Mouse (Mus musculus) cerebellum, adult 2 months (tissue): ENCODE measurements at regions not wholly inside any gene's neighbourhood (a gene's known extent, or its start where the extent isn't known, plus 50 kb on each side); places are given as distances from the start of the nearest gene placed in this dataset.

Source experiments
- DNase-seq, 2 experiments: peaks; one replicate each; pipeline ENCODE4 v3.0.0; 2021
- H3K27ac ChIP-seq: fragments of 200-500 bp; 2 replicates; pipeline ENCODE4 v1.5.1; 2012; ENCODE audit warnings: low read length, control low read depth, inconsistent platforms; ENCODE audit not compliant: insufficient read depth
- H3K27me3 ChIP-seq: fragments of 200-500 bp; 2 replicates; pipeline ENCODE4 v1.6.1; 2012; ENCODE audit warnings: inconsistent platforms, mild to moderate bottlenecking, low read length, moderate library complexity; ENCODE audit not compliant: control insufficient read depth, insufficient read depth
- H3K4me1 ChIP-seq: fragments of 200-500 bp; 2 replicates; pipeline ENCODE4 v1.6.1; 2011; ENCODE audit warnings: low read length; ENCODE audit not compliant: control insufficient read depth, insufficient read depth
- H3K4me3 ChIP-seq: fragments of 200-500 bp; replicated peaks from 2 replicates; pipeline ENCODE3; 2011; ENCODE audit warnings: mild to moderate bottlenecking, low read depth, low read length, control low read depth; ENCODE audit not compliant: insufficient read depth
- CTCF ChIP-seq: fragments of 200-500 bp; IDR thresholded peaks from 2 replicates; pipeline ENCODE4 v1.5.1; 2011; ENCODE audit warnings: low read depth, mild to moderate bottlenecking, control low read depth, low read length, moderate library complexity, borderline replicate concordance; ENCODE audit not compliant: insufficient read depth
- POLR2A ChIP-seq: fragments of 200-500 bp; IDR thresholded peaks from 2 replicates; pipeline ENCODE4 v1.6.1; 2011; ENCODE audit warnings: low read length, control low read depth, borderline replicate concordance; ENCODE audit not compliant: insufficient read depth
- WGBS: fragments of 180-500 bp; shearing (Covaris S2); methylation state at CpG from one replicate; pipeline ENCODE4 v1.1.7; 2018; 5-methylcytosine and 5-hydroxymethylcytosine counted together

DNA sequence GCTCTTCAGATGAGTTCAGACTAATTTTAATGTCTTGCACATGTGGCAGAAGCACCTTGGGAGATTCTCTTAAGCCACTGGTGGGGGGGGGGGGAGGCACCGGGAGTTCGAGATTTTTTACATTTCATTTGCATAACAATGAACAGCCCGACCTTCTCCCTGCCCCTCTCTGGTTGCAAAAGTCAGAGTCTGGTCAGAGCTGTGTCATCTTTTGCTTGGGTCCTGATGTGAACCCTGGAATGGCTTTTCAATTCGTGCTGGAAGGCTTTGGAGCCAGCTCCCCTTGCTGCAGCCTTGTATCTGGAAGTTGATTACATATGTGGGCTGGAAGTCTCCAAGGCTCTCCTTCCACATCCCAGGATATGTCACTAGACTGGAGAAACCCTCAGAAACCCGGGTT is 365.7 kb upstream of the Tbx3 start:
- DNase-seq = no peak
- H3K27me3 ChIP-seq = no peaks in the 10 kb centered on the region
- no peak overlapping the region for H3K4me3 ChIP-seq
- H3K4me1 ChIP-seq = no peaks in the 10 kb centered on the region
- TF ChIP-seq CTCF = no peak
- TF ChIP-seq POLR2A = no peak
- no peak overlapping the region for H3K27ac ChIP-seq
- 15% methylated on average over 5 of the region's 5 CpGs for WGBS

DNA sequence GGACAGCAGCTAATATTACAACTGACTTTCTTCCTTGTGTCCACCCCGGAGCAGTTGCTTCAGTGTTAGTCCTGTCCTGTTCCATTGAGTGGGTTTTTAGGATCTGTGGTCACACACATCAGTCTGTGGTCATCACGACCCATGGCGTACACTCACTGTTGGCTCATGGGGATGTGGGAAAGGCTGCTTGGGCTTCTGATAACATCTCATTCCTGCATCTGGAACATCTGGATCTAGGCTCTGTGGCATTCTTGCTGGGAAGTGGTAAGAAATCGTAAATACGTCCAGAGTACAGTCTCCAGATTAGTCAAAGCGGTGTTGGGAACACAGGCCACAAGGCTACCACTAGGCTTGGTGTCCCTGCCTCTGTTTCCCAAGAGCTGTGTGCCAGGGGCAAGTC is 362.7 kb upstream of the Tbx3 start:
- Histone ChIP-seq H3K4me3 (no peak overlapping the region), H3K4me1 (no peaks in the 10 kb centered on the region), H3K27me3 (no peaks in the 10 kb centered on the region), H3K27ac (no peak overlapping the region)
- 95% methylated on average over 6 of the region's 6 CpGs for WGBS
- DNase-seq = no peak
- TF ChIP-seq CTCF (no peak), POLR2A (no peak)

DNA sequence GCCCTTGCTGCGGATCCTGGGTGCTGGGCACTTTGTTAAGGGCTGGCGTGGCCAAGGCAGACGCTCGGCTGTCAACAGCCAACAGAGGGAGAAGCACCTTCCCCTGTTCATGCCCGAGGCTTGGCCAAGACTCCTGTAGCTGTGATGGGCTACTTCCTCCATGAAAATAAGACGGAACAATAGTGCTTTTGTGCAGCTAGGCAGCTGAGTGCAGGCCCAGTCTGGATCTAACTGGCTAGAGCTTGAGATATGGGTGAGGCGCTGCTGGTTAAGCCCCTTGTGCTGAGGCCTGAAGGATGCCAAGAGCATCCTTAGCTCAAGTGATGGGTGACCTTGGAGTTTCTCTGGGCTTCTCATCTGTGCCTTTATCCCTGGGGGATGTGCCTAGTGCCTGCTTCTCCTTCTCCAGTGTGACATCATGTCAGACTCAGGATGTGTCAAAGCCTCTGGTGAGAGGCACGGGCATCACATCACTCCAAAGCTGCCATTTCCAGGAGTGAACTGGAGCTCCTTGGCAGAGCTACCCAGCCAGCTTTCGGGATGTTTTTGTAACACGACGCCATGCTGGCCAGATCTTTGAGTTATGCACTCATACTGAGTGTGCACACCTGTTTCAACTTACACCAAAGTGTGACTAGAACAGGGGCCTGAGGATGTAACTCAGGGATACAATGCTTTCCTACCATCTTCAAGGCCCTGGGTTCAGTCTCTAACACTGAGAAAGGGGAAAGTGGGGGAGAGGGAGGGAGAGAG is 360.1 kb upstream of the Tbx3 start:
- Histone ChIP-seq H3K27ac (no peak overlapping the region), H3K4me1 (no peaks in the 10 kb centered on the region), H3K27me3 (no peaks in the 10 kb centered on the region), H3K4me3 (no peak overlapping the region)
- DNase-seq = no peak
- no peak for TF ChIP-seq CTCF
- TF ChIP-seq POLR2A = no peak
- WGBS = 39% methylated on average over 11 of the region's 11 CpGs

DNA sequence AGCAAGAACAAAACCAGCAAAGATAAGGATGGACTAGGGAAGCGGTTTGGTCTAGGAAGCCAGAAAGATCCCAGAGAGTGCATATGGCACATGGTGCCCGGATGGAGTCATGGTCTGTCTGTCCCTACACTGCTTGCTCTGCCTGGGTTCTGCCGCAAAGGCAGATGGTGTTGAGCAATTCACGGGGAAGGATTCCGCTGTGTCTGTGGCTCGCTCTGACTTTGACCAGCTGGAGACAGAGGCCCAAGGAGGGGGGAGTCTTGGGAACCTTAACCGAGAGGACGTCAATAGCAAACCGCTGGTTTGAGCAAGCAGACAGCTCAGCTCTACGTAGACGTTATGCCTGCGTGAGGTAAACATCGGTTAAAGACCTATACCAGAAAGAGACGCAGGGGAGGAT is 357.7 kb upstream of the Tbx3 start:
- H3K4me1 ChIP-seq = no peaks in the 10 kb centered on the region
- WGBS = 51% methylated on average over 14 of the region's 14 CpGs

DNA sequence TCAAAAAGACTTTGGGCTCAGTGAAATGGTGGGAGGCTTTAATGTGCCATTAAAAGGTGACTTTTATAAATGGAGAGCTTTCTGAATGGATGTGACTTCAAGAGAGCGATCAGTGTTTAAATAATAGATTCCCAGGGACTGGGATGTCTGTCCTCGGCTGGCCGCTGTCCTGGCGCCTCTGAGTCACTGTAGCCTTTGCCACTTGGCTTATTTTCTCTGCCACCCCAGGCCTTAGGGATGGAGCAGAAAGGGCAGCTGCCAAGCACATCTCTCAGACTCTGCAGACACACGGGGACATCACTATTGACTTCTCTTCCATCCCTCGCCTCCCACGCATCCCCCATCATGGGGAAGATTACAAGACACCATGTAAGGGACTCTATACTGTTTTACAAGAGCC is 355.3 kb upstream of the Tbx3 start:
- no peak overlapping the region for H3K27ac ChIP-seq
- WGBS = 78% methylated on average over 7 of the region's 7 CpGs
- H3K4me1 ChIP-seq = no peaks in the 10 kb centered on the region
- TF ChIP-seq POLR2A (no peak), CTCF (no peak)
- no peak overlapping the region for H3K4me3 ChIP-seq
- H3K27me3 ChIP-seq = no peaks in the 10 kb centered on the region
- DNase-seq = no peak

More for the DNA sequence above, 357.7 kb upstream of the Tbx3 start:
- Histone ChIP-seq H3K4me3 (no peak overlapping the region), H3K27ac (no peak overlapping the region), H3K27me3 (no peaks in the 10 kb centered on the region)
- TF ChIP-seq POLR2A (no peak), CTCF (no peak)
- DNase-seq = no peak

DNA sequence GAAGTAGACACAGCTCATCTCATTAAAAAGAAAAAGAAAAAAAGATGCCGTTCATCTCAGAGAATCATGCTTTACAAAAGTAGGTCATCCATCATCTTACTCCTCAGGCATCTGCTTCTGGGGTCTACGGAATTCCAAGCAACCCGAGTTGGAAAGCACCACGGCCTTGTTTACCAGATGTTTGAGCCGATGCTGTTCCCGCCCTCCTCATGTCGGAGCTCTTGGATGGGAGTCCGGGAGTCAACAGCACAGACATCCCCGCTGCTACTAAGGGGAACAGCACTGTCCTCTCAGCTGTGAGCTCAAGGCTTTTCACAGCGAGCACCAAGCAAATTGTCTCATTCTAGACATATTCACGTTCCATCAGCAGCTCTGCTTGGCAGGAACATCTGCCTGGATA is 352.9 kb upstream of the Tbx3 start:
- no peaks in the 10 kb centered on the region; the same call in 1 of the 2 replicates for H3K27me3 ChIP-seq
- H3K4me1 ChIP-seq = no peaks in the 10 kb centered on the region
- TF ChIP-seq POLR2A (no peak), CTCF (no peak)
- H3K27ac ChIP-seq = no peak overlapping the region
- DNase-seq = no peak
- no peak overlapping the region for H3K4me3 ChIP-seq
- 76% methylated on average over 11 of the region's 11 CpGs for WGBS

DNA sequence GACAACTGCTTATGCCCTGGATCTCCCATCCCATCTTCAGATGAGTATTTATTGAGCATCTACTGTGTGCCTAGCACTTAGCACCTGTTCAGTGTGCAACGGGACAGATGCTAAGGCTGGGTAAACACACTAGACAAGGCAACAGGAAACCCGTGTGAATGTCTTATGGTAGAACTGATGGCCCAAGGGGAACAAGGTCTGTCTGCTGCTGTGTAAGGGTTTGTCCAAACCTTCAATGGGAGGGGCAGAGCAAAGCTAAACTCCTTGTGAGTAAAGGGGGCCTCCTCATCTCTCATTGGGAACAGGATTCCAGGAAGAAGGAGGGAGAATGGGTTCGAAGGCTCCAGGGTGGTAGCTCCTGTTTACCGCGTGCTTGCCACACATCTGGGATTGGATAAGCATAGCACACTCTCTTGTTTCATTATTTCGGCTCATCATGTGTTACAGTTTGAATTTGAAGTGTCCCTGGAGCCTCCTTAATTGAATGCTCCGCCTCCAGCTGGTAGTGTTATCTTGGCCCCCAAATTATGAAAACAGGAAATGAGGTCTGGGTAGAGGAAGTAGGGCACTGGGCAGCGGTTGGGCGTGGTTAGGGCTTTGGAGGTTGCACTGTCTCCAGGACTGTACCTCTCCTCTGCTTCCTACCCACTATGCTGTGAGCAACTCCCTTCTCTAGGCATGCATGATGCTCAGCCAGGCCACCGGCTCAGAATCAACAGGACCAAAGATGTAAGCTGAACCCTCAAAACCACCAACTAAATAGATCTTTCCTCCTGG is 348.9 kb upstream of the Tbx3 start:
- WGBS = 77% methylated on average over 10 of the region's 10 CpGs
- TF ChIP-seq POLR2A (no peak), CTCF (no peak)
- no peak overlapping the region for H3K4me3 ChIP-seq
- no peaks in the 10 kb centered on the region; the same call in 1 of the 2 replicates for H3K4me1 ChIP-seq
- no peak for DNase-seq
- no peak overlapping the region for H3K27ac ChIP-seq
- H3K27me3 ChIP-seq = no peaks in the 10 kb centered on the region; the same call in 1 of the 2 replicates

DNA sequence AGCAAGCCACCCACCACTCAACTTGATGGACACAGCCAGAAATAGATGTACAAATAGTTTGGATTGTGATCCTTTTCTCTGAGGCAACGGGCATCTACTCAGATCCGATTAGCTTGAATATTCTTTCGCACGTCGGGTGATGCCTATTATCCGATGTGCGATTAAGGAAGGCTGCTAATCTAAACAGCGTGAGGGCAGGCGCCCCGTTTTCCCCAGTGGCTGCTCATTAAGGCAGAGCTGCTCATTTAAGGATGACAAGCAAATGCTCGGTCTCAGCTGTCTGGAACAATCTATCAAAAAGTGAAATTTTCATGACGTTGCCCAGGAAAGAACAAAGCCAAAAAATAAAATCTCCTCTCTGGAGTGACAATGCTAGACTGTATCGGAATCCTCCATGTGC is 348.1 kb upstream of the Tbx3 start:
- no peak for TF ChIP-seq POLR2A
- TF ChIP-seq CTCF = no peak
- H3K27ac ChIP-seq = no peak overlapping the region
- no peak for DNase-seq
- H3K4me1 ChIP-seq = no peaks in the 10 kb centered on the region; the same call in 1 of the 2 replicates
- WGBS = 15% methylated on average over 13 of the region's 13 CpGs
- H3K4me3 ChIP-seq = no peak overlapping the region
- no peaks in the 10 kb centered on the region; the same call in 1 of the 2 replicates for H3K27me3 ChIP-seq
